Mouse (Mus musculus): ENCODE data around the gene Arid3c.

- TF ChIP-seq CTCF (IDR thresholded peaks at IDR 0.05; ENCODE audit: low read depth) = no peak
- no peak for TF ChIP-seq EP300 (IDR thresholded peaks at IDR 0.05; ENCODE audit: low read depth)
Observed at GRCm38 (mm10) chr4:41676248-41677005, 54.5 kb downstream of the Arid3c start.

Data from heart, postnatal 0 days (tissue).